Mouse (Mus musculus) megakaryocyte, embryonic 14.5 days (primary cell): ENCODE measurements around the gene Lrig3. TPM values are rescaled to one million over a fixed set of nuclear protein-coding genes. Genes with fewer than 3 reads are reported as not detected.

Source experiments
- H3K27me3 ChIP-seq: replicated peaks from 2 replicates; pipeline ENCODE3; 2012; ENCODE audit warnings: inconsistent platforms
- H3K36me3 ChIP-seq: replicated peaks from 2 replicates; pipeline ENCODE3; 2012; ENCODE audit warnings: low read length, inconsistent platforms, mixed read lengths
- H3K4me1 ChIP-seq: 2 replicates; pipeline ENCODE4 v1.6.1; 2012; ENCODE audit warnings: inconsistent platforms
- H3K4me3 ChIP-seq: replicated peaks from 2 replicates; pipeline ENCODE3; 2012; ENCODE audit warnings: moderate library complexity, mild to moderate bottlenecking, inconsistent platforms
- H3K9me3 ChIP-seq: 2 replicates; pipeline ENCODE4 v1.6.1; 2012; ENCODE audit warnings: inconsistent platforms
- FLI1 ChIP-seq: IDR thresholded peaks from 2 replicates; pipeline ENCODE4 v1.6.1; 2012; ENCODE audit warnings: low read length, inconsistent platforms, mixed read lengths
- GATA1 ChIP-seq: IDR thresholded peaks from 3 replicates; pipeline ENCODE4 v1.6.1; 2012; ENCODE audit warnings: mixed read lengths, low read length, inconsistent platforms, borderline replicate concordance
- polyA plus RNA-seq: library from polyadenylated mRNA; stranded (reverse); fragments of >175 nt; gene quantifications from 2 replicates; pipeline ENCODE4 v1.2.3, GENCODE M21; 2012; ENCODE audit warnings: low replicate concordance; ENCODE audit not compliant: insufficient read depth

The Lrig3 gene
- not detected in 2 replicates for polyA plus RNA-seq

DNA sequence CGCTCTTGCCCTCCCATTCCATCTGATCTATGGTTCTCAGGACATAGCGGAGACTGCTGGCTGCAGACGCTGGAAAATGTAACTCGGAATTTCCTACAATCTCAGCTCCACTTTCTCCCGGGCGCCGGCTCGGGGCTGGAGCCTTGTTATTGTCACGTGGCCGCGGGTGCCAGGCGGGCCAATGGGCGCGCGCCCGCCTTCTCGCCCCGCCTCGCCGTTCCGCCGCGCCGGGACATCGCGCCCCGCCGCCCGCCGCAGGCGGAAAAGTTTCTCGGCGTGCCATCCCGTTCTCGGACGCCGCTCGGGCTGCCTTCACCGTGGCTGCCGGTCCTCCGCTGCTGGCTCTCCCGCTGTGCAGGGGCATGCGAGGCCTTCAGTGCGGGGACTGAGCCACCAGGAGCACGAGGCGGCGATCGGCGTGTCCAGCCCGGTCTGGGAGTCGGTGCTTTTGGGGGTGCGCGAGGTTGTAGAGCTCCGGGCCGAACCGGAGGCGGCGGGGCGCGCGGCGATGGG lies at the start of gene Lrig3:
Gene Lrig3 (plus strand): TSS at position 201 of the 513 bp plus-strand sequence.
- no peaks in the 10 kb centered on the region for H3K36me3 ChIP-seq
- no peak for TF ChIP-seq FLI1
- TF ChIP-seq GATA1 = no peak
- peaks cover 16% of the 10 kb centered on the region for H3K4me1 ChIP-seq
- H3K27me3 ChIP-seq = peaks cover 37% of the 10 kb centered on the region
- H3K4me3 ChIP-seq = peak within 1 kb of the TSS; percentile 90
- H3K9me3 ChIP-seq = peaks cover 7% of the 10 kb centered on the region

DNA sequence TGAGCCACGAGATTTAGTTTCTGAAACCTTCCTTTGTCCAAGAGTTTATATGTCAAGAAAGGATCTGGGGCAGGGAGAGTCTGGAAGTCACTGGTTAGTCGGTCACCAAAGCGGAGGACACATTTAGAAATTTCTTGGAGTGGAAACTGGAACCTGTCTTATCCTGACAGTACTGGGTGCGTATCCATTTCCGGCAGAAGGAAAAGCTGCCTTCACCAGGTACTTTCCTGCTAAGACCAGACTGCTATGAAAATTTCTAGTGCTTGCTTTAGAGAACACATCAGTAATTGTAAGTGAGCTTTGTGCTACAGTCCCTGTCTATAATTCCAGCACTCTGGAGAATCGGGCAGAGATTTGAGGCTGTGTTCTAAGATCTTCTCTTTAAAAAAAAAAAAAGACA lies 49.2 kb upstream of the Lrig3 start:
- Histone ChIP-seq H3K27me3 (no peaks in the 10 kb centered on the region), H3K4me1 (no peaks in the 10 kb centered on the region), H3K36me3 (no peaks in the 10 kb centered on the region), H3K9me3 (peaks cover 28% of the 10 kb centered on the region), H3K4me3 (no peak overlapping the region)
- TF ChIP-seq GATA1 (no peak), FLI1 (no peak)

DNA sequence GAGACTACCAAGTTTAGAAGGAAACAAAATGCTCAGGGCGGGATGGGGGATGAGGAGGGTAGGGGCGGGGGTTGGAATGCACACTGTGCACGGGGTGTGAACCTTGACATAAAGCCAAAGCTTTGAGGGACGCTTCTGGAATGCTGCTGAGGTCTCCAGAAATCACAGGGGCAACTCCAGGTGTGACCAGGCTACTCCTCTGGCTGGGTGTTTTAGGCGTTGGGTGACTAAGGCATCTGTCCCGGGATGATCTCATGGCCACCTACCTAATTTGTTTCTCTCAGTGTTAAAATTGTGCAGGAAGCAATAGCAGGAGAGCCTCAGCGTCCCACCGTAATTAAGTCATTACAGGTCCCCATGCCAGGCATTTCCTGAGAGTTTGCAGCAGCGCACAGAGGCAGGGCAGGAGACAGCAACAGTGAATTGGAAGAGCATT lies 48.5 kb upstream of the Lrig3 start:
- Histone ChIP-seq H3K27me3 (no peaks in the 10 kb centered on the region), H3K36me3 (no peaks in the 10 kb centered on the region), H3K4me1 (no peaks in the 10 kb centered on the region), H3K9me3 (peaks cover 29% of the 10 kb centered on the region), H3K4me3 (no peak overlapping the region)
- TF ChIP-seq FLI1 (no peak), GATA1 (no peak)

DNA sequence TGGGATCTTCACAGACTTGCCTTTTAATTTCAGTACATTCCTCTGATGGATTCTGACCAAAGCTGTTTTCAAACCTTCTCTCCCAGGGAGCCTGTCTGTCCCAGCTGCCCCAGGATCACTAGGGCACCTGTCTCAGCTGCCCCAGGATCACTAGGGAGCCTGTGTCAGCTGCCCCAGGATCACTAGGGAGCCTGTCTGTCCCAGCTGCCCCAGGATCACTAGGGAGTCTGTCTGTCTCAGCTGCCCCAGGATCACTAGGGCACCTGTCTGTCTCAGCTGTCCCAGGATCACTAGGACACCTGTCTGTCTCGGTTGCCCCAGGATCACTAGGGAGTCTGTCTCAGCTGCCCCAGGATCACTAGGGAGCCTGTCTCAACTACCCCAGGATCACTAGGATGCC lies 47.0 kb upstream of the Lrig3 start:
- Histone ChIP-seq H3K36me3 (no peaks in the 10 kb centered on the region), H3K4me1 (no peaks in the 10 kb centered on the region)
- TF ChIP-seq FLI1 (no peak), GATA1 (no peak)

DNA sequence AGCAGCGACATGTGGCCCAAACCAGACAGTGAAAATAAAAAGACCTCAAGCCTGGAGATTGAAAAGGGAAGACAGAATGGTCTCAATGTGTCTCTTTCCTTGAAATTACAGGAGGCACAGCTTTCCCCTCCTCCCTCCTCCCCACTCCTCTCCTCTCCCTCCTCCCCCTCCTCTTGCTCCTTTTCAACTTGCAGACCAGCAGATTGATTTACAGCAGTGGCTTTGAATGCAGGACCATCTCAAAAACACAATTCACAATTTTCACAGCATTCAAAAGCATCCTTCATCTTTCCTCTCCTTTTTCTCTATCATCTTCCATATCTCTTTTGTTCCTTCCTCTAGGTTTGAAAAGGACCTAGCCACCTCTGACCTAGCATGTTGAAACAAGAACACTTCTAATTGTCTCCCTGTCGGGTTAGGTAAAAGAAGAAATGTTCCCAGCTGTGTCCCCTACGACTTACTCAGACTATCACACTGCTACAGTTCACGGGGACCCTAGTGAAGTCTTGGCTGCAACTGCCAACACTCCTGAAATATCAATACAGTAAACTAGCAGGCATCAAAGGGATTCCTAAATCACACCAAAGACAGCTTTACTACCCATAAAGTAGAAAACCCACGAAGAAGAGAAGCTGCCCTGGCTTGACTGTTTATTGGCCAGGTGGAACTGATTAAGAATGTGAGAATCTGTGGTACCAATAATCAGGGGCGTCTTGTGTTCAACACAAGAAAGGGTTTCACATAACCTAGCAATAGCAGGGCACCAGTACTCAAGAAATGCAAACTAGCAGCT lies 44.1 kb upstream of the Lrig3 start:
- TF ChIP-seq FLI1 = no peak
- TF ChIP-seq GATA1 = no peak
- Histone ChIP-seq H3K27me3 (no peaks in the 10 kb centered on the region), H3K36me3 (no peaks in the 10 kb centered on the region), H3K4me1 (no peaks in the 10 kb centered on the region), H3K4me3 (no peak overlapping the region), H3K9me3 (peaks cover 48% of the 10 kb centered on the region)

More for the DNA sequence above, 47.0 kb upstream of the Lrig3 start:
- Histone ChIP-seq H3K27me3 (no peaks in the 10 kb centered on the region), H3K9me3 (peaks cover 24% of the 10 kb centered on the region), H3K4me3 (no peak overlapping the region)

DNA sequence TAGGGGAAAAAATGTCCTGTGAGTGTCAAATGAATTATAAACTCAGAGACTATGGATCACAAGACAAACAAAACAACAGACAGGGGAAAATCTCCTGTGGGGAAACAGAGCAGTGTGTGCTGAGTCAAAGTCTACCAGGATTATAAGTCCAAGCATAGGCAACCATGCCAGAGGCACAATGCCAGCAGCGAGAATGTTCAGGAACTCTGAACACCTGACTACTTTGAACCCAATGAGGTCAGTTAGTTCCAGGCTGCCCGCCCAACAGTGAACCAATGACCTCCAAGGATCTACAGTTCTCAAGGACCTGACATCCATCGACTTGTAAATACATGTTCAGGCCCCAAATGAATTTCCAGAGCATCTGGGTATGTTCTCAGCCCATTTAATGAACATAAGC lies 36.0 kb upstream of the Lrig3 start:
- TF ChIP-seq GATA1 = no peak
- no peak for TF ChIP-seq FLI1
- Histone ChIP-seq H3K9me3 (peaks cover 36% of the 10 kb centered on the region), H3K36me3 (no peaks in the 10 kb centered on the region), H3K27me3 (no peaks in the 10 kb centered on the region), H3K4me3 (no peak overlapping the region), H3K4me1 (no peaks in the 10 kb centered on the region)

DNA sequence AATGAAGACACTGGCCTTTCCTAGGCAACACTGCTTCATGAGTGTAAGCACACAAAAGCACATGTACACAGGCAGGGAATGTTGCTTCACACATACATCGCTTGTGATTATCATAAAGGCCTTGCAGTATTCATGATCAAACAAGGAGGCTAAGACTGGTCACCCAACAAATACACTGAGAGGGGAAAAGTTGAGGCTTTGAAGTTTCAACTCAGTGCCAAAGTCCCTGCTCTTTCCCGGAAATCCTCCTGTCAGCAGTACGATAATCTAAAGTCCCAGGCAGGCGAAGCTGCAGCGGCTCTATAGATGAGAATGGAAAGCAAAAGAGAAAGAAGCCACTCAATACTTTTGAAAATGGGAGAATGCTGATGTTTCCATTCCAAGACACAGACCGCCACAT lies 32.6 kb upstream of the Lrig3 start:
- H3K27me3 ChIP-seq = no peaks in the 10 kb centered on the region
- H3K9me3 ChIP-seq = peaks cover 22% of the 10 kb centered on the region; the same call in 1 of the 2 replicates
- no peak for TF ChIP-seq FLI1
- H3K4me3 ChIP-seq = no peak overlapping the region
- H3K4me1 ChIP-seq = no peaks in the 10 kb centered on the region
- H3K36me3 ChIP-seq = no peaks in the 10 kb centered on the region

DNA sequence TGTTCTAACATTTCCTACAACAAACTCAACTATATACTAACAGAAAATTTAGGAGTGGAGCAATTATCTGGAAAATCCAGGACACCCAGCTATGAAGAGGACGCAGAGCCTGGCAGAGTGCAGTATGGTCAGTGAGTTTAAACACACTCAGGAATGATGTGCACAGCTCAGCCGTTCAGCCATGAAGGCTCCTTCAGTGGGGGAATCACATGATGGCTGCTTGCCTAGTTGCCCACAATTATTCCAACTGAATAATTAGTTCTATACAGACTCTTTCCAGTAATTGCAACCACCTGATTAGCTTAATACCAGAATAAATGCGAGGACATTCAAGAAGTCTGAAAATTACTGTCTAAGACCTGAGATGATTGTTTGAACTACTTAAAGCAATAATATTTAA lies 31.9 kb upstream of the Lrig3 start:
- Histone ChIP-seq H3K4me1 (no peaks in the 10 kb centered on the region), H3K4me3 (no peak overlapping the region), H3K36me3 (no peaks in the 10 kb centered on the region), H3K27me3 (no peaks in the 10 kb centered on the region), H3K9me3 (peaks cover 26% of the 10 kb centered on the region)
- TF ChIP-seq FLI1 = no peak
- TF ChIP-seq GATA1 = no peak

DNA sequence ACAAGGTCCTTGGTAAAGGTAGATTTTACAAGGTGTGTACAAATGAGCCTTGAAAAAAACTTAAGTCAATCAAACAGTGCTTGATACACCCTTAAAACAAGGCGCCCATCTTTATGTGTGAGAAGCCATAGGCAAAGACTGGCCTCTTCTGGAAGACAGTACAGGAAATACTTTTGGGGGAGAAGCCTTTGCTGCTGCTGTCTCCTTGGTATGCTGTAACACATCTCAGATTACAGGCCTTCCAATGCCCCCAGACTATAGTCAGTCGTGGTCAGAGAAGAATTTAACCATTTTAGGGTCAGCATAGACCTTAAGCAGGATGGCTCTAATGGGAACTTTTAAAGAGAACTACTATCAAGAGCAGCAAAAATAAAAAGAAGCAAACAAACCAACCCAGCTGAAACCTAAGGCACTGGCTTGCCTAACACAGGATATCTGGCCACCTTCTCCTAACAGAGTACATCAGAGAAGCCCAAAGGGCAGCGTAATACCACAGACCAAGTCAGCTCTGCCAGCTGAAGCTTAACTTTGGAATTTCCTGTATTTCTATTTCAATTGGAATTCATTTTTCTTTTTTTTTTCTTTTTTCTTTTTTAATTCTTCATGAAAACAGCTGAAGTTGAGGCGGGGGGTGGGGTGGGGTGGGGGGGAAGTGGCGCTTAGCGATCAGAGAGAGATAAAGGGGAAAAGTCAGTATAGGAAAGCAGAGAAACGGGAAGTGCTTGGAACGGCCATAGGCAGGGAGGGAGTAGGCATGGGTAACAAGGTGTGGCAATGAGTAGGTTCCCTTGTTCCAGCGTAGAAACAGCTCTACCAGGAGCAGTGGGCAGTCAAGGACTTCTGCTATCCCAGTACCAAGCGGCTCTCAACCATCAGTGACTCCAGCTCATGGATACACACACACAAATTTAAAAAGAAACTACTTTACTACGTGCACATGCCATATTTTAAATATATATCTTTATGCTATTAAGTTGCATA lies 28.2 kb upstream of the Lrig3 start:
- Histone ChIP-seq H3K4me3 (no peak overlapping the region), H3K36me3 (no peaks in the 10 kb centered on the region), H3K4me1 (no peaks in the 10 kb centered on the region), H3K27me3 (no peaks in the 10 kb centered on the region), H3K9me3 (peaks cover 20% of the 10 kb centered on the region)
- no peak for TF ChIP-seq GATA1
- no peak for TF ChIP-seq FLI1
